Mouse (Mus musculus) lung, adult 2 months (tissue): Measurements from ENCODE around the gene Sec14l5.

ENCODE experiments used
- CTCF ChIP-seq: fragments of 200-500 bp; IDR thresholded peaks from 2 replicates; pipeline ENCODE4 v1.5.1; 2011; ENCODE audit warnings: mild to moderate bottlenecking, low read length, control low read depth; ENCODE audit not compliant: insufficient read depth
- POLR2A ChIP-seq: fragments of 200-500 bp; IDR thresholded peaks from 2 replicates; pipeline ENCODE4 v1.6.1; 2011; ENCODE audit warnings: low read depth, mild to moderate bottlenecking, control low read depth, low read length, borderline replicate concordance; ENCODE audit errors: extremely low read depth

- no peak for TF ChIP-seq POLR2A
- TF ChIP-seq CTCF: no peak
Observed at GRCm38 (mm10) chr16:5172636-5173035, 25.7 kb downstream of the Sec14l5 start.
